Mouse (Mus musculus): Measurements from ENCODE around the gene Nin.

DNA sequence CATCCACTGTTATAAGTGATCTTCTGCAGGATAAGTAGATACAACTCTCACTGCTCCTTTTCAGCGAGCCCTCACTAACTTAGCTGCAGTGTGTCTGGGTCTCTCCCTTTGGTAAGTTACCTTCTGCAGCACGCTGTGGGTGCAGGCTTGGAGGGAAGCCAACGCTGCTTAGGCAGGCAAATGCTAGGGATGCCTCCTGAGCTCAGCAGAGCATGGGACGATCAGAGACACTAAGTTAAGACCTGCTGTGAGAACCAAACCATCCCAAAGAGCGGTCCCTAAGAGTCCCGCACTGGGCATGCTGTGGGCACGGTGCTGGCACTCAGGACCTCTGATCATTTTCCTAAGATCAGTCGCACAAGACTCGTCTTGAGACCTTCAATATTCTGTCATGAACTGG, 45.7 kb downstream of the Nin start:
- TF ChIP-seq MYOD1 (IDR thresholded peaks at IDR 0.05; ENCODE audit: control insufficient read depth in 1 of 3, insufficient read length in 2 of 3, low read depth in 2 of 3) (no peak), POLR2A (IDR thresholded peaks at IDR 0.05; ENCODE audit: insufficient read length, low read depth) (no peak), E2F4 (IDR thresholded peaks at IDR 0.05; ENCODE audit: insufficient read depth) (no peak), TCF12 (IDR thresholded peaks at IDR 0.05; ENCODE audit: insufficient read depth, poor library complexity, severe bottlenecking) (no peak), MAX (IDR thresholded peaks at IDR 0.05; ENCODE audit: low read depth) (no peak), MYOG (IDR thresholded peaks at IDR 0.05; ENCODE audit: control insufficient read depth in 1 of 3, insufficient read depth in 1 of 3, insufficient read length in 2 of 3, low read depth in 2 of 3) (no peak), CEBPB (IDR thresholded peaks at IDR 0.05; ENCODE audit: insufficient read depth, poor library complexity, severe bottlenecking) (no peak), USF1 (IDR thresholded peaks at IDR 0.05; ENCODE audit: low read depth) (no peak), POLR2AphosphoS2 (IDR thresholded peaks at IDR 0.05; ENCODE audit: insufficient read length, low read depth) (no peak), SRF (IDR thresholded peaks at IDR 0.05; ENCODE audit: control insufficient read depth, insufficient read length, low read depth) (no peak)
